Mouse (Mus musculus) heart, postnatal 25 days (tissue): ENCODE measurements at regions not wholly inside any gene's neighbourhood (a gene's known extent, or its start where the extent isn't known, plus 50 kb on each side); places are given as distances from the start of the nearest gene placed in this dataset.

Experiments used
- DNase-seq: peaks from one replicate; pipeline ENCODE4 v3.0.0; 2022; ENCODE audit warnings: low spot score
- intact Hi-C: fragments of 180-260 bp; cut with DNase I; formaldehyde crosslinking; loops from one replicate; pipeline ENCODE4 v1.15.1; 2025

GRCm38 (mm10) chr13:41899837-41900463 lies 52.5 kb upstream of the Adtrp start:
- DNase-seq: no peak
- intact Hi-C loops: no loop called here

DNA sequence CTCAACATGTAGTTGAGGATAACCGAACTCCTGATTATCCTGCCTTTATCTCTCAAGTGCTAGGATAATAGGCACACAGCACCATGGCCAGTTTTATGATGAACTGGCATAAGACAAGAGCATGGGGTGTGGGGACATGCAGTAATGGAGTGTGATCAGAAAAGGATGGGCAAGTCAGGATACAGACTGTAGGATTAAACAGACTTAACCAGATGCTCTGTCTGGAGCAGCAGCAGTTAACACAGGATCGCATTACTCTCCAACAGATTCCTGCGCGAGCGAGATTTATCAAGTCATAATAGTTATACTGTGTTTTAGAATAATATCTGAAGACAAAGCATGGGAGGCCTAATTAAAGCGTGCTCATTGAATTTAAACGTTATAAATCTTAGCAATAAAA lies 51.8 kb upstream of the Adtrp start:
- intact Hi-C loops: no loop called here
- DNase-seq: no peak

DNA sequence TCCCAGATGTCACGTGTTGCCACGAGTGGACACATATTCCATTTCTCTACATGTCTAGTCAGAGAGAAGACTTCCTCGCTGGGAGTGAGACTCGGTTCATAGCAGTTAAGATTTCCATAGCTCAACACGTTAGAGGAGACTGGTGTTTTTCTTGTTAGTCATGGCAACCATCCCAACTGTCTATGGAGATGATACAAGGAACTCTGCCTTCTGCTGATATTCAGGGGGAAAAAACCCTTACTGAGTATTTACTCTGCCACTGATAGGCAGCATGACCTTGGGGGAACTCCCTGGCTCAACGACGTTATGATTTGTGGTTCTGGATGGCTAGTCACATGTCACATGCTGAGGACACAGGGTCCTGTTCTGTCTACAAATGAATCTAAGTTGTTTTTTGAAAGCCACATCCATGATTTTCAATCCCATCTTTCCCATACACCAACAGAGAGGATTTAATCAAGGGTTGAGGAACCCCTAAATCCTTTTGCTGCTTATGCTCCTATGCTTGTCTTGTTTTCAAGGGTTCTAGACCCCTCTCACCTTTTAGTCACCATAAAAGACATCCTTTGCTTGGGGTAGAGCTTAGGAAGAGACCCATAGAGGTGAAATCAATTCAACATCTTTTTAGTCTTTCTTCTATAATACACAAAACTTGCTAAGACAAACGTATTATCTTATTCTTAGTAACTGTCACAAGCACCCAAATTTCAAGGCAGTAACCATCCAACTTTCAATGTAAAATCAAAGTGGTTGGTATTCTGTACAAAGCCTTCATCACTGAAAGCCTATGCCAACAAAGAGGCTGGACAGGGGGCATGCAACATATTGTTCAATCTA lies 50.2 kb upstream of the Adtrp start:
- DNase-seq: no peak
- intact Hi-C loops: no loop called here
